Comparison of ENCODE assay signal across 18 mouse cellular contexts in the genomic region with DNA sequence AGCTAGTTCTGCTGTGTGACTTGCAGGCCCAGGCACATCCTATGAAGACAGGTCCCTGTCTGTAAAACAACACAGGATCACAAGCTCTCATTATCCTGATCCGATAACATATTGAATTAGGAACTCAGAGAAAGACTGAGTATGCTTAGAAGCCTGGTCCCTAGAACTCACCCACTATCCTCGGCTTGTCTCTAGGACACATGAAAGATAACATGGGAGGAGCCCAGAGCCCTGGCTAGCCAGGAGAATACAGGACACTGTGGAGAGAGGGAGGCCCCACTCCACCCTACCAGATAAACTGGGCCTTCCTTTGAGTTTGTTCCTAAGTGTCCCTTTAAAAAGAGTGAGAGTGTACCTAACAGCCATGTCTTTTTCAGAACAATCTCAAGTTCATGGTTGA. TPM values are rescaled to one million over a fixed set of nuclear protein-coding genes. Genes with fewer than 3 reads are reported as not detected.
A peak's percentile ranks its signal among the peaks of the same experiment; 100 is the strongest.
DNase-seq lines count a peak whose midpoint lies in the region; ATAC-seq and TF ChIP-seq lines count a peak whose summit lies in the region.
"Had no signal": no experiment of that assay in that cellular context is flagged by ENCODE, and none has a peak within 500 bp of the region (broad histone marks: within the 10 kb centered on the region; RNA-seq: fewer than 3 reads in every experiment).

No protein-coding gene starts in this region.

- DNase-seq in heart, adult 2 months = no peak
- DNase-seq in lung, postnatal 10 days = no peak
- DNase-seq in c-Kit-positive CD71-positive TER-119-negative erythroid progenitor cells, embryonic 14.5 days (ENCODE audit: low read depth) = peak; percentile 56
- DNase-seq in liver, embryonic 14.5 days (ENCODE audit: low read depth in 3 of 3, low spot score in 3 of 3) = peak; percentile 47 to 56 (median 52)
- DNase-seq in midbrain, embryonic 14.5 days = no peak
- no peak for DNase-seq in urinary bladder, postnatal 36 days (ENCODE audit: low spot score in 2 of 2)
- DNase-seq: adrenal gland, postnatal 25 days; B cell, adult 2 months; cerebellum, adult 9-10 months; gastrocnemius, postnatal 14 days; right cerebral cortex, postnatal 14 days; thymus, postnatal 14 days had no signal

- no peak for TF ChIP-seq CTCF in heart, adult 2 months (IDR thresholded peaks at IDR 0.05)
- no peak for TF ChIP-seq CTCF in liver, embryonic 14.5 days (IDR thresholded peaks at IDR 0.05; ENCODE audit: low read depth)

- peaks cover 32% of the 10 kb centered on the region for H3K4me1 ChIP-seq in heart, embryonic 15.5 days (replicated peaks)
- H3K4me1 ChIP-seq in heart, adult 2 months (ENCODE audit: control insufficient read depth, insufficient read depth, low read length) = peaks cover 1% of the 10 kb centered on the region
- peaks cover 20% of the 10 kb centered on the region for H3K4me1 ChIP-seq in lung, embryonic 15.5 days
- peaks cover 19 to 23% of the 10 kb centered on the region in 2 experiments for H3K4me1 ChIP-seq in liver, embryonic 14.5 days (replicated peaks; ENCODE audit: control insufficient read depth in 2 of 2, insufficient read depth in 2 of 2, low read length in 1 of 2)
- H3K4me1 ChIP-seq in midbrain, embryonic 14.5 days (ENCODE audit: control insufficient read depth, insufficient read depth, low read length) = no peaks in the 10 kb centered on the region
- H3K4me1 ChIP-seq: hindbrain, embryonic 15.5 days had no signal

- no peaks in the 10 kb centered on the region for H3K79me2 ChIP-seq in heart, adult 2 months (replicated peaks; ENCODE audit: control insufficient read depth, insufficient read depth, low read length)

- H3K4me2 ChIP-seq in heart, embryonic 15.5 days = no peak overlapping the region
- H3K4me2 ChIP-seq in lung, embryonic 15.5 days = no peak overlapping the region
- peak overlapping the region; percentile 50 for H3K4me2 ChIP-seq in liver, embryonic 14.5 days (ENCODE audit: low read depth)
- H3K4me2 ChIP-seq in midbrain, embryonic 14.5 days (ENCODE audit: low read length) = no peak overlapping the region
- H3K4me2 ChIP-seq: hindbrain, embryonic 15.5 days; limb, embryonic 13.5 days; neural tube, embryonic 12.5 days had no signal

- no peak for TF ChIP-seq EP300 in heart, adult 2 months (IDR thresholded peaks at IDR 0.05; ENCODE audit: insufficient read depth, low read depth, low read length)
- no peak for TF ChIP-seq EP300 in liver, embryonic 14.5 days (IDR thresholded peaks at IDR 0.05; ENCODE audit: low read depth)

- TF ChIP-seq POLR2A in heart, adult 2 months (IDR thresholded peaks at IDR 0.05; ENCODE audit: insufficient read depth, low read depth, low read length) = no peak

- 44% methylated on average over 2 of the region's 2 CpGs for WGBS in heart, embryonic 15.5 days
- 46% methylated on average over 2 of the region's 2 CpGs for WGBS in heart, adult 2 months
- WGBS in lung, embryonic 15.5 days = 59% methylated on average over 2 of the region's 2 CpGs
- 25% methylated on average over 2 of the region's 2 CpGs for WGBS in liver, embryonic 14.5 days (ENCODE audit: insufficient replicate concordance)
- 78% methylated on average over 2 of the region's 2 CpGs for WGBS in midbrain, embryonic 14.5 days

- H3K36me3 ChIP-seq in heart, embryonic 15.5 days = peaks cover 24% of the 10 kb centered on the region
- H3K36me3 ChIP-seq in heart, adult 2 months (ENCODE audit: control insufficient read depth, insufficient read depth, low read length) = no peaks in the 10 kb centered on the region
- peaks cover 23% of the 10 kb centered on the region for H3K36me3 ChIP-seq in lung, embryonic 15.5 days
- no peaks in the 10 kb centered on the region for H3K36me3 ChIP-seq in liver, embryonic 14.5 days (replicated peaks; ENCODE audit: control insufficient read depth, insufficient read depth, low read depth)
- H3K36me3 ChIP-seq in midbrain, embryonic 14.5 days (ENCODE audit: control insufficient read depth, insufficient read depth, low read length) = peaks cover 36% of the 10 kb centered on the region

- peak overlapping the region; percentile 49 for H3K27ac ChIP-seq in heart, embryonic 15.5 days
- no peak overlapping the region for H3K27ac ChIP-seq in heart, adult 2 months
- peak overlapping the region; percentile 78 for H3K27ac ChIP-seq in lung, embryonic 15.5 days
- peak overlapping the region; percentile 60 for H3K27ac ChIP-seq in liver, embryonic 14.5 days
- H3K27ac ChIP-seq in midbrain, embryonic 14.5 days (replicated peaks; ENCODE audit: low read depth, low read length) = no peak overlapping the region
- H3K27ac ChIP-seq: hindbrain, embryonic 15.5 days; limb, embryonic 13.5 days; neural tube, embryonic 12.5 days had no signal

- H3K9me3 ChIP-seq in heart, embryonic 15.5 days (replicated peaks) = no peaks in the 10 kb centered on the region
- H3K9me3 ChIP-seq in lung, embryonic 15.5 days = no peaks in the 10 kb centered on the region
- no peaks in the 10 kb centered on the region for H3K9me3 ChIP-seq in liver, embryonic 14.5 days (ENCODE audit: control insufficient read depth, low read length)
- no peaks in the 10 kb centered on the region for H3K9me3 ChIP-seq in midbrain, embryonic 14.5 days (ENCODE audit: control insufficient read depth, low read length)
- H3K9me3 ChIP-seq: hindbrain, embryonic 15.5 days; limb, embryonic 13.5 days; neural tube, embryonic 12.5 days had no signal

- no peaks in the 10 kb centered on the region for H3K27me3 ChIP-seq in heart, embryonic 15.5 days
- no peaks in the 10 kb centered on the region for H3K27me3 ChIP-seq in heart, adult 2 months (ENCODE audit: control insufficient read depth, insufficient read depth, low read length)
- no peaks in the 10 kb centered on the region for H3K27me3 ChIP-seq in lung, embryonic 15.5 days
- no peaks in the 10 kb centered on the region for H3K27me3 ChIP-seq in liver, embryonic 14.5 days (ENCODE audit: control insufficient read depth, insufficient read depth, low read length)
- H3K27me3 ChIP-seq in midbrain, embryonic 14.5 days (ENCODE audit: control insufficient read depth, insufficient read depth, low read length) = no peaks in the 10 kb centered on the region
- H3K27me3 ChIP-seq: hindbrain, embryonic 15.5 days; limb, embryonic 13.5 days; neural tube, embryonic 12.5 days had no signal

- intact Hi-C loops in heart, adult 2 months (cut with DNase I) = loop anchor here (5.0 kb wide), 1 partner anchor 152 kb away; no protein-coding TSS in a partner anchor

- no peak overlapping the region for H3K9ac ChIP-seq in heart, embryonic 15.5 days
- H3K9ac ChIP-seq in heart, adult 2 months (ENCODE audit: low read depth, low read length) = no peak overlapping the region
- no peak overlapping the region for H3K9ac ChIP-seq in lung, embryonic 15.5 days
- peak overlapping the region; percentile 44 for H3K9ac ChIP-seq in liver, embryonic 14.5 days (replicated peaks)
- no peak overlapping the region for H3K9ac ChIP-seq in midbrain, embryonic 14.5 days (replicated peaks; ENCODE audit: low read length)
- H3K9ac ChIP-seq: hindbrain, embryonic 15.5 days; limb, embryonic 13.5 days; neural tube, embryonic 12.5 days had no signal

- H3K4me3 ChIP-seq in heart, embryonic 15.5 days = no peak overlapping the region
- H3K4me3 ChIP-seq in heart, adult 2 months = no peak overlapping the region
- H3K4me3 ChIP-seq in lung, embryonic 15.5 days = no peak overlapping the region
- no peak overlapping the region for H3K4me3 ChIP-seq in liver, embryonic 14.5 days (ENCODE audit: insufficient read depth in 1 of 2, low read depth in 2 of 2, low read length in 2 of 2)
- no peak overlapping the region for H3K4me3 ChIP-seq in midbrain, embryonic 14.5 days (replicated peaks; ENCODE audit: low read depth, low read length)
- H3K4me3 ChIP-seq: hindbrain, embryonic 15.5 days; limb, embryonic 13.5 days; neural tube, embryonic 12.5 days had no signal

- ATAC-seq in heart, embryonic 15.5 days (replicated peaks; ENCODE audit: insufficient number of reproducible peaks, insufficient read depth, low FRiP score, low read depth) = no peak
- ATAC-seq in lung, embryonic 15.5 days (ENCODE audit: borderline replicate concordance, extremely low read depth, low FRiP score, low TSS enrichment) = no peak
- peak; percentile 82 for ATAC-seq in liver, embryonic 14.5 days (ENCODE audit: insufficient read depth)
- no peak for ATAC-seq in midbrain, embryonic 14.5 days (ENCODE audit: low FRiP score, low TSS enrichment)
- ATAC-seq: intestine, embryonic 16.5 days had no signal

RNA-seq across cellular contexts. Expression of gene Slc41a3, which starts 55.4 kb away (rescaled TPM):
- polyA plus RNA-seq in heart, embryonic 15.5 days (2015; fragmentation: Nextera tagmentation; extraction: Ambion mirVana) = 10.7 and 12.0 TPM in 2 replicates
- 100 to 1,000 TPM in 1 of 2 experiments, 10 to 100 TPM in 1; 91.9 to 139 TPM for total RNA-seq in heart, adult 2 months (2021)
- 100 and 128 TPM in 2 replicates for polyA plus RNA-seq in heart, adult 2 months (2012; rRNA removed)
- 5.2 and 6.3 TPM in 2 replicates for polyA plus RNA-seq in lung, embryonic 15.5 days (2015; fragmentation: Nextera tagmentation; extraction: Ambion mirVana)
- polyA plus RNA-seq in liver, embryonic 14.5 days (2012; rRNA removed) = 23.5 and 25.3 TPM in 2 replicates
- 27.6 and 30.6 TPM in 2 replicates for polyA plus RNA-seq in liver, embryonic 14.5 days (2014; fragmentation: Nextera tagmentation; extraction: Ambion mirVana)
- polyA plus RNA-seq in midbrain, embryonic 14.5 days (2014; fragmentation: Nextera tagmentation; extraction: Ambion mirVana) = 4.7 and 5.3 TPM in 2 replicates

Comparison
In these comparisons a context has a peak if more than half of its experiments do, and no peak if none do; other contexts are left out.
1. H3K27ac ChIP-seq: peak in heart, embryonic 15.5 days (single experiment), lung, embryonic 15.5 days (single experiment) and liver, embryonic 14.5 days (single experiment); none in heart, adult 2 months (single experiment) and midbrain, embryonic 14.5 days (single experiment).
2. DNase-seq: peak in c-Kit-positive CD71-positive TER-119-negative erythroid progenitor cells, embryonic 14.5 days (single experiment) and liver, embryonic 14.5 days (3 of 3); none in heart, adult 2 months (0 of 2), lung, postnatal 10 days (single experiment), midbrain, embryonic 14.5 days (single experiment) and urinary bladder, postnatal 36 days (0 of 2).